Mouse (Mus musculus) ovary, adult 10 weeks (tissue): Measurements from ENCODE around the gene B3gat3. TPM values are rescaled to one million over a fixed set of nuclear protein-coding genes. Genes with fewer than 3 reads are reported as not detected.

Experiments
- polyA plus RNA-seq: library from polyadenylated mRNA; stranded (reverse); fragments of 350-450 nt; fragmentation: Illumina TruSeq; extraction: RNeasy Lipid Tissue Mini Kit (QIAGEN cat#74804); gene quantifications from one replicate; pipeline ENCODE4 v1.2.3, GENCODE M21; 2014

The B3gat3 gene
- polyA plus RNA-seq, 1 experiment from 2014 or later: 6.5 TPM

Other genes starting within 250 kb of the B3gat3 start
- 233 TPM for gene Slc3a2, start 197.0 kb upstream of the B3gat3 start, polyA plus RNA-seq
- gene Wdr74, start 184.5 kb upstream of the B3gat3 start, polyA plus RNA-seq: 11.1 TPM
- gene 1700092M07Rik, start 179.7 kb upstream of the B3gat3 start, polyA plus RNA-seq: not detected
- 65.4 TPM for gene Stx5a, start 179.0 kb upstream of the B3gat3 start, polyA plus RNA-seq
- gene Nxf1, start 163.3 kb upstream of the B3gat3 start, polyA plus RNA-seq: 63.1 TPM
- 26.6 TPM for gene Tmem223, start 149.4 kb upstream of the B3gat3 start, polyA plus RNA-seq
- gene Tmem179b, start 145.9 kb upstream of the B3gat3 start, polyA plus RNA-seq: 29.5 TPM
- gene Taf6l, start 134.0 kb upstream of the B3gat3 start, polyA plus RNA-seq: 1.2 TPM
- 64.4 TPM for gene Polr2g, start 121.8 kb upstream of the B3gat3 start, polyA plus RNA-seq
- gene Zbtb3, start 117.8 kb upstream of the B3gat3 start, polyA plus RNA-seq: not detected
- 110 TPM for gene Ttc9c, start 101.0 kb upstream of the B3gat3 start, polyA plus RNA-seq
- 169 TPM for gene Hnrnpul2, start 100.4 kb upstream of the B3gat3 start, polyA plus RNA-seq
- gene AC129217.1, start 90.6 kb upstream of the B3gat3 start, polyA plus RNA-seq: 3.6 TPM
- gene Bscl2, start 82.9 kb upstream of the B3gat3 start, polyA plus RNA-seq: 25.1 TPM
- 0.57 TPM for gene Gng3, start 81.2 kb upstream of the B3gat3 start, polyA plus RNA-seq
- 10.2 TPM for gene Lrrn4cl, start 69.6 kb upstream of the B3gat3 start, polyA plus RNA-seq
- gene Ubxn1, start 48.9 kb upstream of the B3gat3 start, polyA plus RNA-seq: 15.6 TPM
- gene Uqcc3, start 39.5 kb upstream of the B3gat3 start, polyA plus RNA-seq: 2.8 TPM
- gene Lbhd1, start 36.6 kb upstream of the B3gat3 start, polyA plus RNA-seq: 51.7 TPM
- not detected for gene Gm49403, start 36.4 kb upstream of the B3gat3 start, polyA plus RNA-seq
- 17.4 TPM for gene 1810009A15Rik, start 31.5 kb upstream of the B3gat3 start, polyA plus RNA-seq
- not detected for gene Gm49416, start 31.4 kb upstream of the B3gat3 start, polyA plus RNA-seq
- gene Ints5, start 27.4 kb upstream of the B3gat3 start, polyA plus RNA-seq: 1.3 TPM
- 88.1 TPM for gene Ganab, start 22.3 kb upstream of the B3gat3 start, polyA plus RNA-seq
- 0.60 TPM for gene Rom1, start 9.0 kb downstream of the B3gat3 start, polyA plus RNA-seq
- 3.0 TPM for gene Eml3, start 9.2 kb downstream of the B3gat3 start, polyA plus RNA-seq
- gene Mta2, start 21.5 kb downstream of the B3gat3 start, polyA plus RNA-seq: 93.8 TPM
- gene Tut1, start 33.5 kb downstream of the B3gat3 start, polyA plus RNA-seq: 2.3 TPM
- gene Eef1g, start 46.7 kb downstream of the B3gat3 start, polyA plus RNA-seq: 118 TPM
- 70.1 TPM for gene Ahnak, start 68.9 kb downstream of the B3gat3 start, polyA plus RNA-seq
- gene Scgb1a1, start 167.6 kb downstream of the B3gat3 start, polyA plus RNA-seq: 1.4 TPM
- gene Asrgl1, start 215.3 kb downstream of the B3gat3 start, polyA plus RNA-seq: 16.0 TPM